Mouse (Mus musculus) heart, embryonic 15.5 days (tissue): Measurements from ENCODE around the gene Prrc2a. TPM values are rescaled to one million over a fixed set of nuclear protein-coding genes. Genes with fewer than 3 reads are reported as not detected.

ENCODE experiments used
- ATAC-seq: fragments of 200-750 bp; cut with Nextera tagmentation; replicated peaks from 2 replicates; pipeline ENCODE4 v1.8.0; 2017; ENCODE audit warnings: low read depth, moderate TSS enrichment; ENCODE audit not compliant: insufficient number of reproducible peaks, insufficient read depth, low FRiP score
- H3K27ac ChIP-seq: fragments of 300-500 bp; sonication (generic); 2 replicates; pipeline ENCODE4 v1.5.1; 2015; ENCODE audit warnings: mild to moderate bottlenecking, inconsistent platforms
- H3K27me3 ChIP-seq: fragments of 300-500 bp; sonication (generic); 2 replicates; pipeline ENCODE4 v1.6.1; 2015; ENCODE audit warnings: inconsistent platforms
- H3K36me3 ChIP-seq: fragments of 300-500 bp; sonication (generic); 2 replicates; pipeline ENCODE4 v1.6.1; 2015; ENCODE audit warnings: mild to moderate bottlenecking, inconsistent platforms
- H3K4me1 ChIP-seq: fragments of 300-500 bp; sonication (generic); replicated peaks from 2 replicates; pipeline ENCODE4 v1.6.1; 2015; ENCODE audit warnings: inconsistent platforms
- H3K4me2 ChIP-seq: fragments of 300-500 bp; sonication (generic); 2 replicates; pipeline ENCODE4 v1.6.1; 2015; ENCODE audit warnings: inconsistent platforms, mild to moderate bottlenecking, moderate library complexity
- H3K4me3 ChIP-seq: fragments of 300-500 bp; sonication (generic); 2 replicates; pipeline ENCODE4 v1.5.1; 2015; ENCODE audit warnings: mild to moderate bottlenecking, inconsistent platforms
- H3K9ac ChIP-seq: fragments of 300-500 bp; sonication (generic); 2 replicates; pipeline ENCODE4 v1.6.1; 2015; ENCODE audit warnings: mild to moderate bottlenecking, inconsistent platforms
- H3K9me3 ChIP-seq: fragments of 300-500 bp; sonication (generic); replicated peaks from 2 replicates; pipeline ENCODE4 v1.6.1; 2016; ENCODE audit warnings: inconsistent platforms
- WGBS: fragments of 180-500 bp; shearing (Covaris S2); methylation state at CpG from one replicate; pipeline ENCODE4 v1.1.7; 2015; ENCODE audit warnings: mixed read lengths; 5-methylcytosine and 5-hydroxymethylcytosine counted together
- polyA plus RNA-seq: library from polyadenylated mRNA; unstranded; fragments of >200 nt; fragmentation: Nextera tagmentation; extraction: Ambion mirVana; gene quantifications from 2 replicates; pipeline ENCODE4 v1.2.1, GENCODE M21; 2015

Prrc2a gene
- polyA plus RNA-seq, 1 experiment from 2014 or later: 95.1 TPM

DNA sequence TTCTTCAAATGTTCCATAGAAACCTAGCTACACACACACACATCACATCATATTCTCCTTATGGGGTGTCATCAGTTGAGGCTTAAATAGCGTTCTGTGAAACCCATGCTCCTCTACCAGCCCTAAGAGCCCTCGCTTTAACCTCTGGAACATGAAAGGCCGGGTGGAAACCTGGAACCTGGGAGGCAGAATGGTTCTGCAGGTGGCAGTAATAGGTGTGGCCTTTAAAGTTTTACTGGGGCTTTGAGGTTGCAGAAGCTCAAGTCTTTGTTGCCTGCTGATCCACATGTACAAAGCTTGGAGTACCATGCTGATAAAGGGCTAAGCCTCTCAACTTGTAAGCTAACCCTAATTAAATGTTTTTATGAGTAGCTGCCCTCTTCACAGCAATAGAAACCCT lies 17.3 kb downstream of the Prrc2a start:
- no peak overlapping the region for H3K9ac ChIP-seq
- no peaks in the 10 kb centered on the region for H3K27me3 ChIP-seq
- H3K4me2 ChIP-seq: no peak overlapping the region
- no peaks in the 10 kb centered on the region; the same call in 1 of the 2 replicates for H3K9me3 ChIP-seq
- H3K4me1 ChIP-seq: no peaks in the 10 kb centered on the region
- peaks cover 98% of the 10 kb centered on the region for H3K36me3 ChIP-seq
- no peak overlapping the region for H3K4me3 ChIP-seq
- no peak overlapping the region for H3K27ac ChIP-seq
- ATAC-seq: no peak
- WGBS: 61% methylated on average over 3 of the region's 3 CpGs

DNA sequence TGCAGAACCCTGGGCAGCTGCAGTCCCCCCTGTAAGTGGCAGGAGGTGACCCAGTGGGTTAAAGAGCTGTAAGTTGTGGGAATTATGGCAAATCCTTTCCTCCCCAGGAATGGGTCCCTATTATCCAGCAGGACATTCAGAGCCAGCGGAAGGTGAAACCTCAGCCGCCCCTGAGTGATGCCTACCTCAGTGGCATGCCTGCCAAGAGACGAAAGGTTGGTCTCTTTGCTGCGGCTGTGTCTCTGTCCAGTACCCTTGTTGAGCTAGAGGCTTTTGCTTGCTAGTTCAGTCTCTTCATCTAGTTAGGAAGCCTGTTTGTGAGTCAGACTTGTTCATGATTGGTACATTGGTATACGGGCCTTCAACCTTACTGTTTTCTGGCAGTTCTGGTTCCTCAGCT lies 18.6 kb downstream of the Prrc2a start:
- Histone ChIP-seq H3K27me3 (no peaks in the 10 kb centered on the region), H3K4me2 (no peak overlapping the region), H3K9me3 (no peaks in the 10 kb centered on the region; the same call in 1 of the 2 replicates), H3K4me3 (no peak overlapping the region), H3K36me3 (peaks cover 98% of the 10 kb centered on the region), H3K9ac (no peak overlapping the region), H3K27ac (no peak overlapping the region), H3K4me1 (no peaks in the 10 kb centered on the region)
- 84% methylated on average over 5 of the region's 5 CpGs for WGBS
- no peak for ATAC-seq

DNA sequence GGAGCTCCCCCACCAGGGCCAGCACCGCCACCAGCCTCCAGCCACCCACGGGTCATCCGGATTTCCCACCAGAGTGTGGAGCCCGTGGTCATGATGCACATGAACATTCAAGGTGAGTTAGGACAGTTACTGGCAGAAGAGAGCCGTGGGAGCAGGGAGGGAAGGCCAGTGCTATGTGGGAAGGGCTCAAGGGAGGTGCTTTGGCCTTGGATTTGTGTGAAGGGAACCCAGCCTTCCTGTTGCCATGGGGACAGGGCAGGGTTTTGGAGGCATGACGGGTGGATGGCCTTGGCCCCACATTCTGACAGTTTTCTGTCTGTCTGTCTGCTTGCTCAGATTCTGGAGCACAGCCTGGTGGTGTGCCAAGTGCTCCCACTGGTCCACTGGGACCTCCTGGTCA lies 22.7 kb downstream of the Prrc2a start:
- no peak for ATAC-seq
- Histone ChIP-seq H3K9me3 (no peaks in the 10 kb centered on the region; the same call in 1 of the 2 replicates), H3K4me1 (peaks cover 6% of the 10 kb centered on the region), H3K4me3 (no peak overlapping the region), H3K4me2 (no peak overlapping the region), H3K27me3 (no peaks in the 10 kb centered on the region), H3K27ac (no peak overlapping the region), H3K9ac (no peak overlapping the region), H3K36me3 (peaks cover 88% of the 10 kb centered on the region)
- WGBS: 90% methylated on average over 6 of the region's 6 CpGs

DNA sequence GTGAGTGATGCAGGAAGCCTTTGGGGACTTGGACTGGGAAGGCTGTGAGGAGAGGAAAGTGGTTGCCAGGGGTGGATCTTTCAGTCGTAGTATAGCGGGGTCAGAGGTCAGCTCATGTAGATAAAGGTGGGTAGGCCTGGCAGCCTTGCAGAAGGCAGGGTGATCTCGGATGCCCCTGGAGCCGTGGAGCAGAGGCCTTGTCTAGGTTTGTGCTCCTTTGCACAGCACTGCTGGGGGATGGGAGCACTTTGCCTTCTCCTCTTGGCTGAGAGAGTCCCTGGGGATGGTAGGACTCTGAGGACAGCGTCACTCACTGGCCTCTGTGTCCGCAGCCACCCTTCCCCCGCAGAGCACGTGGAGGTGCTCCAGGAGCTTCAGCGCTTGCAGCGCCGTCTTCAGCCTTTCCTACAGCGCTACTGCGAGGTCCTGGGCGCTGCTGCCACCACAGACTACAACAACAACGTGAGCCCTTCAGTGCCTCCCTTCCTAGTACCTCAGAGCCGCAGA lies 24.2 kb downstream of the Prrc2a start:
- no peak overlapping the region for H3K4me2 ChIP-seq
- no peak for ATAC-seq
- no peak overlapping the region for H3K9ac ChIP-seq
- H3K4me1 ChIP-seq: peaks cover 14% of the 10 kb centered on the region
- no peaks in the 10 kb centered on the region for H3K27me3 ChIP-seq
- no peak overlapping the region for H3K27ac ChIP-seq
- H3K4me3 ChIP-seq: no peak overlapping the region
- 71% methylated on average over 16 of the region's 16 CpGs for WGBS
- no peaks in the 10 kb centered on the region; the same call in 1 of the 2 replicates for H3K9me3 ChIP-seq
- peaks cover 74% of the 10 kb centered on the region for H3K36me3 ChIP-seq

DNA sequence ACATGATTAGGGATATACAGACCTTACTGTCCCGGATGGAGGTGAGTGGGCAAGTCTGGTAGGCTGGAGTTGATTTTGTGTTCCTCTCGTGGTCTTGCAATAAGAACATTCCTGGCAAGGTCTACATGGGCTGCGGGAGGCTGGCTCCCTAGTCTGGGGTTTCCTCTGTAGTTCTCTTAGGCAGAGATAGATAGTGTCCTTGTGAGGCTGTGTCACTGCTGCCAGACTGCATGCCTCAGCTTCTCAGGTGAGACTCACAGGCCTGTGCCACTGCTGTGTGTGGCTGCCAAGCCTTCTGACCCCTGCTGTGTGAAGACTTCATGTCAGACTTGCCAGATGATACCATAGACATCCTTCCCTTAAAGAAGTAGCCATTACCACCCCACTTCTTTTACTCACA lies 25.4 kb downstream of the Prrc2a start:
- Histone ChIP-seq H3K27ac (no peak overlapping the region), H3K9me3 (no peaks in the 10 kb centered on the region; the same call in 1 of the 2 replicates), H3K4me3 (no peak overlapping the region), H3K4me1 (peaks cover 14% of the 10 kb centered on the region), H3K4me2 (no peak overlapping the region), H3K9ac (no peak overlapping the region), H3K27me3 (no peaks in the 10 kb centered on the region), H3K36me3 (peaks cover 61% of the 10 kb centered on the region)
- no peak for ATAC-seq
- WGBS: 91% methylated on average over 3 of the region's 3 CpGs

DNA sequence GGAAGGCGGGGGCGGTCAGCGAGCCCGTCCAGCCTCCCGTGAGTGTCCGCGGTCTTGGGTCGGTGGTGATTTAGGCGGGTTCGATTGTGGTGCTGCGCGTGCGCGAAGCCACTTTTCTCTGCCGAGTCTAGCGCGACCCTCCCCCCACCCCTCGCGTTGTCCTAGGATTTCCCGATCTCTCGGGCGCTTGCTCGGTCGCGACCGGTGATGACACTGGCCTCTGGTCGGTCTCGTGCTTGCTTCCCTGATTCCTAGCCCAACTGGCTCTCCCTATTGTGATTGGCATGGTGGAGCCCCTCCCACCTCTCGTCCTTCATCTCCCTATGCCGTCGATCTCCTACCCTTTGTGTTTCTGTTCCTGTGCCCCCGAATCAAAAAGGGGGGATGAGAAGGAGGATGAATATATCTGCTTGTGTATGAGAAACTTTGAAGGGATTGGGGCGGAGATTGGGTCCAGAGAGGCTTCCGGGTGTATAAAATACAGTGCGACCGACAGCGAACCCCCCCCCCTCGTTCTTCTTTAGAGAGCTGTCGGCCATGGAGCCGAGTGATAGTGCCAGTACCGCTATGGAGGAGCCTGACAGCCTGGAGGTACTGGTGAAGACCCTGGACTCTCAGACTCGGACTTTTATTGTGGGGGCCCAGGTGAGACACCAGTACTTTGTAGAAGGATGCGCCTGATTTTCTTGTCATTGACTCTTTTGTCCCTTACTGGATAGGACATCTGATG lies 28.9 kb downstream of the Prrc2a start:
- Histone ChIP-seq H3K4me1 (peaks cover 14% of the 10 kb centered on the region), H3K27ac (peak overlapping the region; percentile 99), H3K36me3 (peaks cover 26% of the 10 kb centered on the region), H3K4me2 (peak overlapping the region; percentile 73), H3K4me3 (peak overlapping the region; percentile 88), H3K27me3 (no peaks in the 10 kb centered on the region), H3K9me3 (no peaks in the 10 kb centered on the region), H3K9ac (peak overlapping the region; percentile 82)
- under 1% methylated on average over 42 of the region's 43 CpGs for WGBS
- ATAC-seq: peak; percentile 60

DNA sequence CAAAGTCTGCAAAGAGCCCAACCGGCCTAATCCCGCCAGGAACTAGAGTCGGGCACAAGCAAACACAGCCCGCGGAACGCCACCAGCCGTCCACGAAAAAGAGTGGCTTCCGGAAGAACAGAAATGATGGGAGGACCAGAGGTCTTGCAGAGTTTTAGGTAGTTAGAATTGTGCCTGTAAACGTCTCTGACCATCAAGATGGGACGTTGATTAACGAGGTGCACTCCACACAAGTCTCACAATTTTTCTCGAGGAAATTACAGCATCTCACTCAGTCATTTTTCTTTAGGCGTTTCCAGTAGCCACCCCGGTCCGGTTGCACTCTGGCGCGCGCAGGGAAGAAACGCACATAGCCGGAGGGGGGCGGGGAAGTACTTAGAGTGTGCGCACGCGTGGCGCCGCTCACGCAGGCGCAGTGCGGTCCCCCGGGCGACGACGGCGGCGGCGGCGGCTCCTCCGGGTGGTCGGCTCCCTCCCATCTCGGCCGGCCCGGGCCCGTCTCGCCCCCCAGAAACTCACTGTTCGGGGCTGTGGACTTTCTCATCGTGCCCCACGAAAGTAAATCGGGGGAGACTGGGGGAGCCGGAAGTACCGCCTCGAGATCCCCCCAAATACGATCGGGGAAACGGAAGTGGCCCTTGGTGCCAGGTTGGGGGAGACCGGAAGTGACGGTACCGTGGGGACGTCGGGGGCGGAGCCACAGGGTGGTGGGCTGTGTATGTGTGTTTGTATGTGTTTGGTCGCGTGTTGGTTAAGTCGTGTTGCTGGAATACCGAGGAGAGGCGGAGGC lies 29.7 kb downstream of the Prrc2a start, which contains the start of gene Bag6:
Bag6 (plus strand) TSS at position 378 of the 790 bp plus-strand sequence.
- under 1% methylated on average over 66 of the region's 66 CpGs for WGBS
- Histone ChIP-seq H3K27me3 (no peaks in the 10 kb centered on the region), H3K9ac (peak within 1 kb of the TSS; percentile 82), H3K4me2 (peak within 1 kb of the TSS; percentile 73), H3K4me3 (peak within 1 kb of the TSS; percentile 88), H3K9me3 (no peaks in the 10 kb centered on the region), H3K36me3 (peaks cover 25% of the 10 kb centered on the region), H3K27ac (peak within 1 kb of the TSS; percentile 99), H3K4me1 (peaks cover 14% of the 10 kb centered on the region)
- peak; percentile 95 for ATAC-seq

DNA sequence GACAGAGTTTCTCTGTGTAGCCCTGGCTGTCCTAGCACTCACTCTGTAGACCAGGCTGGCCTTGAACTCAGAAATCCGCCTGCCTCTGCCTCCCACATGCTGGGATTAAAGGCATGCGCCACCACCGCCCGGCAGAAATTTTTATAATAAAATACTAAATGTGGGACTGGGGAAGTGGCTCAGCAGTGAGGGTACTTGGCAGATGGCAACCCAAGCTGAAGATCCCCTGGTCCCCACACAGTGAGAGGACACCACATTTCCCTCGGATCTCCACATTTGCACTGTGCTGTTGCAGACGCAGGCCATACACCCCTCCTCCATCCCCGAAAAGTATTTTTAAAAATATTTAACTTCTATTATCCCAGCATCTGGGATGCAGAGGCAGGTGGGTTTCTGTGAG lies 31.2 kb downstream of the Prrc2a start:
- H3K9ac ChIP-seq: no peak overlapping the region
- ATAC-seq: no peak
- WGBS: 94% methylated on average over 7 of the region's 7 CpGs
- peaks cover 15% of the 10 kb centered on the region for H3K4me1 ChIP-seq
- no peak overlapping the region for H3K4me2 ChIP-seq
- no peaks in the 10 kb centered on the region for H3K9me3 ChIP-seq
- no peaks in the 10 kb centered on the region for H3K27me3 ChIP-seq
- H3K27ac ChIP-seq: no peak overlapping the region
- peaks cover 16% of the 10 kb centered on the region for H3K36me3 ChIP-seq
- H3K4me3 ChIP-seq: no peak overlapping the region

DNA sequence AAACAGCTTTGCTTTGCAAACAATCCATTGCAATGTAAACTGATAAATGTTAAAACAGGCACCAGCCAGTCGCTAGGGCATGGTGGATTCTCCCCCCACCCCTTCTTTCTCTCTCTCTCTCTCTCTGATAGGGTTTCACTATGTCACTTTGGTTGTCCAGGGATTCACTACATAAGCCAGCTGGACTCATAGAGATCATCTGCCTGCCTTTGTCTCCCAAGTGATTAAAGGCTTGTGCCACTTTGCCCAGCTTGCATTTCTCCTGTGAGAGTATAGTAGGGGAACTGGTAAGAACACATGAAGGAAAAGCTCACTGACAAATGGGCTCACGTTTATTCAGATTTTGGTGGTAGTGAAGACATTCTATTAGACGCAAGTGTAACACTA lies 32.5 kb downstream of the Prrc2a start:
- 75% methylated on average over 3 of the region's 3 CpGs for whole genome bisulfite sequencing
- H3K4me2 ChIP-seq: no peak overlapping the region

DNA sequence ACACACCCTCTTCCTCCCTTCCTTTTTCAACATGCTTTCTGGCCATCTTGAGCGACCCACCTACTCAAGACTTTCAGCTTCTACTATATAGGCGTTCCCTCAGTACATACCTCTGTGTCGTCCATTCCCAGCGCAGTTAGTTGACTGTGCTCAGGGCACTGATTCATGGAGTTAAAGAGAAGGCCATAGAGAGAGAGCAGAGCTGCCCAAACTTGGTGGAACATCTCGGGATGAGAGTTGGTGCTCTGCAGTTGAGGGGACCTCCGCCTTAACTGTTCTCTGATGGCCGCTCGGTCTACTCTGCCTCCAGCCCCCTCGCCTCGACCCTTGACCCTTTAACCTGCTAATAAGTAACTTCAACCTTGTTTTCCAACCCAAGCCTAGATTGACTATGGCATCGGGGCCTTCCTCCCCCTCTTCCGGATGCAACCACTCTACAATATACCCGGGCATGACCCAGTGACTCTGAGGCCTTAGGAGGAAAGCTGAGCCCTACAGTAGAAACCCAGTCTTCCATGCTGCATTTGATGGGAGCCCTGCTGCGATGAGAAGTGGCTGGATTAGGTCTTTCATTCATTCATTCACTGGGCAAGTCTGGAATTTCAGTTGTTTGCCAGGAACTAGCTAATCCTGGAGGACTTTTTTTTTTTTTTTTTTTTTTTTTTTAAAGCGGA lies 33.1 kb downstream of the Prrc2a start, which contains the start of gene Apom:
Apom (minus strand) TSS at position 551 of the 674 bp plus-strand sequence.
- peaks cover 12% of the 10 kb centered on the region for H3K36me3 ChIP-seq
- ATAC-seq: no peak
- H3K9ac ChIP-seq: no peak within 1 kb of the TSS
- no peak within 1 kb of the TSS for H3K4me2 ChIP-seq
- H3K27ac ChIP-seq: no peak within 1 kb of the TSS
- no peak within 1 kb of the TSS for H3K4me3 ChIP-seq
- WGBS: 79% methylated on average over 15 of the region's 15 CpGs
- H3K9me3 ChIP-seq: no peaks in the 10 kb centered on the region
- no peaks in the 10 kb centered on the region for H3K27me3 ChIP-seq
- H3K4me1 ChIP-seq: peaks cover 22% of the 10 kb centered on the region

More for the DNA sequence above, 32.5 kb downstream of the Prrc2a start:
- Histone ChIP-seq H3K9ac (no peak overlapping the region), H3K9me3 (no peaks in the 10 kb centered on the region), H3K27ac (no peak overlapping the region), H3K4me1 (peaks cover 22% of the 10 kb centered on the region), H3K4me3 (no peak overlapping the region), H3K36me3 (peaks cover 12% of the 10 kb centered on the region), H3K27me3 (no peaks in the 10 kb centered on the region)
- ATAC-seq: no peak

DNA sequence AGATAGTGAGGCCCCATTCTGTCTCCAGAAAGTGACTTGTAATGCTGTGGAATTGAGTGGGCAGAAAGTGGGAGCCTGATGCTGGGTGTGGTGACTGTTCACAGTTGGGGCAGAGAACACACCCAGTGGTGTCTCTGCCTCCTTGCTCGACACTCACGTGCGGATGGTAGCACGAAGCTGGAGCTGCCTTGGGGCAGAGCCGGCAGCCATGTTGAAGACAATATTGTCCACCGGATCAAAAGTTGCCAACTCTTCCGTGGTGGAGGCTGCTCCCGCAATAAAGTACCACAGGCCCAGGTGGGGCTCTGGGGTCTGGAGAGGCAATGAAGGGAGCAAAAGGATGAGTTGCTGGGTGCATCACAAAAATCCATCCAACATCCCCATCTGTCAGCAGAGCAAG lies 33.7 kb downstream of the Prrc2a start:
- H3K4me2 ChIP-seq: no peak overlapping the region
- peaks cover 18% of the 10 kb centered on the region for H3K4me1 ChIP-seq
- H3K9ac ChIP-seq: no peak overlapping the region
- H3K27ac ChIP-seq: no peak overlapping the region
- H3K4me3 ChIP-seq: no peak overlapping the region
- ATAC-seq: no peak
- WGBS: 88% methylated on average over 8 of the region's 8 CpGs
- H3K27me3 ChIP-seq: no peaks in the 10 kb centered on the region
- H3K9me3 ChIP-seq: no peaks in the 10 kb centered on the region
- H3K36me3 ChIP-seq: peaks cover 12% of the 10 kb centered on the region
